Mouse (Mus musculus) urinary bladder, postnatal 10 days (tissue): ENCODE results near the gene Stat4.
"Not testable (repeated sequence)": the region's sequence is repeated elsewhere in the genome, so short reads cannot be mapped to it uniquely, and the experiment has no call there.

ENCODE experiments used
- DNase-seq: peaks from one replicate; pipeline ENCODE4 v3.0.0; 2022; ENCODE audit warnings: low spot score

Stat4 gene

GRCm38 (mm10) chr1:52034816-52035752, 48.1 kb downstream of the Stat4 start:
- no peak for DNase-seq

- no peak for DNase-seq
These were observed 52.2 kb downstream of the Stat4 start for GRCm38 (mm10) chr1:52039151-52039550.

- no peak for DNase-seq
These were observed 52.7 kb downstream of the Stat4 start for GRCm38 (mm10) chr1:52039626-52040025.

GRCm38 (mm10) chr1:52040366-52041061, 53.6 kb downstream of the Stat4 start:
- DNase-seq = no peak

- no peak for DNase-seq
These were observed 56.2 kb downstream of the Stat4 start for GRCm38 (mm10) chr1:52043191-52043590.

GRCm38 (mm10) chr1:52046891-52047290, 59.9 kb downstream of the Stat4 start:
- not testable (repeated sequence) for DNase-seq

- DNase-seq = no peak
These were observed 61.8 kb downstream of the Stat4 start for GRCm38 (mm10) chr1:52048711-52049110.

GRCm38 (mm10) chr1:52049827-52050226, 62.9 kb downstream of the Stat4 start:
- no peak for DNase-seq

- no peak for DNase-seq
These were observed 64.6 kb downstream of the Stat4 start for GRCm38 (mm10) chr1:52051542-52051941.

GRCm38 (mm10) chr1:52052910-52053309, 66.0 kb downstream of the Stat4 start:
- no peak for DNase-seq

- DNase-seq = no peak
These were observed 69.0 kb downstream of the Stat4 start for GRCm38 (mm10) chr1:52055947-52056346.

- DNase-seq = no peak
These were observed 70.2 kb downstream of the Stat4 start for GRCm38 (mm10) chr1:52057153-52057552.

GRCm38 (mm10) chr1:52066276-52066675, 79.3 kb downstream of the Stat4 start:
- DNase-seq = no peak

- no peak for DNase-seq
These were observed 79.7 kb downstream of the Stat4 start for GRCm38 (mm10) chr1:52066694-52067093.

- DNase-seq = no peak
These were observed 92.9 kb downstream of the Stat4 start for GRCm38 (mm10) chr1:52079724-52080367.

- DNase-seq = no peak
These were observed 93.4 kb downstream of the Stat4 start for GRCm38 (mm10) chr1:52080375-52080774.

GRCm38 (mm10) chr1:52086236-52086635, 99.3 kb downstream of the Stat4 start:
- DNase-seq = no peak

GRCm38 (mm10) chr1:52087128-52087527, 100.2 kb downstream of the Stat4 start:
- no peak for DNase-seq

GRCm38 (mm10) chr1:52088634-52089033, 101.7 kb downstream of the Stat4 start:
- DNase-seq = no peak

GRCm38 (mm10) chr1:52098618-52099232, 111.8 kb downstream of the Stat4 start:
- DNase-seq = no peak

- DNase-seq = no peak
These were observed 113.5 kb downstream of the Stat4 start for GRCm38 (mm10) chr1:52100496-52100895.

- DNase-seq = no peak
These were observed 115.8 kb downstream of the Stat4 start for GRCm38 (mm10) chr1:52102795-52103194.
